Mouse (Mus musculus) left cerebral cortex, postnatal 14 days (tissue): ENCODE measurements around the gene Pald1. TPM values are rescaled to one million over a fixed set of nuclear protein-coding genes. Genes with fewer than 3 reads are reported as not detected.

Experiments used
- DNase-seq, 2 experiments: peaks; one replicate each; pipeline ENCODE4 v3.0.0; 2021 to 2022; ENCODE audit warnings: low spot score in 2 of 2, mixed read lengths in 1 of 2
- intact Hi-C: fragments of 180-260 bp; cut with DNase I; formaldehyde crosslinking; loops from one replicate; pipeline ENCODE4 v1.15.1; 2025
- total RNA-seq, 2 experiments: library from RNA; stranded (reverse); gene quantifications; 2 replicates each; pipeline ENCODE4 v1.2.3; 2021

Pald1 gene
- total RNA-seq, 2 experiments from 2014 or later, result 15.0 to 15.1 TPM

DNA sequence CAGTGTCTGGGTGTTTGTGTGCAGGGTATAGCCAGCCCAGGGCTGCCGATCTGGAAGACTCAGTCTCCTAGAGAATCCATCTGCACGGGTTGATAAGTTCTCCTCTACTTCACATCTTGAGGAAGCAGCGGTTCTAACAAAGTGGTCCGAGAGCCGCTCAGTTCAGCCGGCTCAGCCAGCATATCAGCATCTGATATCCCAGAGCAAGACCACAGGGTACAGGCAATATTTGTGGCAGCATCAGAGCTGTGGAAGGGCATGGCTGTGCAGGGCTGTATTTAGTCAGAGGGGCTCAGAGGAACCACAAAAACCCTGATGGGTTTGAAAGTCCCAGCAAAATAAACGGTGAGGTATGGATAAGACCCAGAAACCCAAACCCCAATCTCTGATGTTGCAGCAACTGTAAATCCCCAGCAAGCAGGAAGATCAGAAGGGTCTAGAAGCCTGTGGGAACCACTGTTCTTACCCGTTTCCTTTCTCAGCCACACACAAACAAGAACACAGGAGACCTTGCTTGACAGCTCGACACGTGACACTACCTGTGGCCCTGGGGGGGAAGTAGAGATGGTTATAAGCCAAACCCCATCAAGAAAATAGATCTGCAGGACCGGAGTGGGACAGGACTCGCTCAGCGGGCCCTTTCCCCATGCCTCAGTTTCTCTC lies 77.3 kb downstream of the Pald1 start:
- intact Hi-C loops, result no loop called here
- no peak for DNase-seq

DNA sequence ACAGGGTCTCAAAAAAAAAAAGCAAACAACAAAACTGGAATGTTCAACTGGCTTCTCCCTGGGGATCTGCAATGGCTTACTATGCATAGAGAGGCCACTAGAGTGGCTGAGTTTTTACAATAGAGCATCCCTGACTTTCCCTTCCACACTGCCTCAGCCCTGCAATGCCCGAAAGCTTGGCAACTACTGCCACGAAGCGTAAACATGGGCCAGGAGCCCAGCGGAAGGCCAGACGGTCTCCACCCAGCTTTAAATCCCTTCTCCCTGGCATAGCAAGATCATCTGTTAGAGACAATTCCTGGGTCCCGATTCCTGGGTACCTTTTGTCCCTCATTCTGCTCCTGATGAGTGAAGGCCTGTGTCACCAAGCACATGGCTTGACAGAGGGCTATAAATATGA lies 79.3 kb downstream of the Pald1 start:
- DNase-seq, result no peak
- intact Hi-C loops, result no loop called here

DNA sequence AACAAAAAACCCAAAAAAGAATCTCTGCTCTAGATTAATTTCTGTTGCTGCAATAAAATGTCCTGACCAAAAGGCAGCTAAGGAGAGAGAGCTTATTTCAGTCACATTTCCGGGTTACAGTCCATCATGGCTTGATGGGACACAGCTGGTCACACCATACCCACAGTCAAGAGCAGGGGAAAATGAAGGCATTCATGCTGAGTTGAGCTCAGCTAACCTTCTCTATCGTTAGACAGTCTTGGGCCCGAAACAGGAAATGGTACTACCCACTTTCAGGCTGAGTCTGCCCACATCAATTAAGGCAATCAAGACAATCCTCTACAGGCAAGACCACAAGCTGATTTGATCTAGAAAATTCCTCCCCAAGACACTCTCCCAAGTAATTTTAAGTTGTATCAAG lies 82.3 kb downstream of the Pald1 start:
- no peak for DNase-seq
- intact Hi-C loops, result no loop called here

DNA sequence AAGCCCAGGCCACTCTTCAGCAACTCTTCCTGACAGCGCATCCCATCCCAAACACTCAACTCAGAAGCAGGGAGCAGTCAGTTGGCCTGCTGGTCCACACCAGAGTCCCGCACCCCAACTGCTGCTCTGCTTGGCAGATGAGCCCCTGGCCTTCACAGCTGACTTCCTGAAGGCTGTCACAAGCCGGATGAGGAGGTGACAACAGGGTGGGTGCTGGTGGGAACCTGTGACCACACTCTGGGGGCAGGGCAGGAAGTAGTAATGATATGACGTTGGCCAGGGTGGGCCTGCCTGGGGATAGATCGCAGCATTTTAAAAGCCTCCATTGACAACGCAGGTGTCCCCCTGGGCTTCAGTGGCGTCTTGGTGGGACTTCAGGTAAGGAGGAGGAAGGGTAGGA lies 85.9 kb downstream of the Pald1 start, which contains the start of gene Prf1:
TSS of gene Prf1 (plus strand) at position 357 of the 400 bp plus-strand sequence.
- intact Hi-C loops, result no loop called here
- no peak for DNase-seq

DNA sequence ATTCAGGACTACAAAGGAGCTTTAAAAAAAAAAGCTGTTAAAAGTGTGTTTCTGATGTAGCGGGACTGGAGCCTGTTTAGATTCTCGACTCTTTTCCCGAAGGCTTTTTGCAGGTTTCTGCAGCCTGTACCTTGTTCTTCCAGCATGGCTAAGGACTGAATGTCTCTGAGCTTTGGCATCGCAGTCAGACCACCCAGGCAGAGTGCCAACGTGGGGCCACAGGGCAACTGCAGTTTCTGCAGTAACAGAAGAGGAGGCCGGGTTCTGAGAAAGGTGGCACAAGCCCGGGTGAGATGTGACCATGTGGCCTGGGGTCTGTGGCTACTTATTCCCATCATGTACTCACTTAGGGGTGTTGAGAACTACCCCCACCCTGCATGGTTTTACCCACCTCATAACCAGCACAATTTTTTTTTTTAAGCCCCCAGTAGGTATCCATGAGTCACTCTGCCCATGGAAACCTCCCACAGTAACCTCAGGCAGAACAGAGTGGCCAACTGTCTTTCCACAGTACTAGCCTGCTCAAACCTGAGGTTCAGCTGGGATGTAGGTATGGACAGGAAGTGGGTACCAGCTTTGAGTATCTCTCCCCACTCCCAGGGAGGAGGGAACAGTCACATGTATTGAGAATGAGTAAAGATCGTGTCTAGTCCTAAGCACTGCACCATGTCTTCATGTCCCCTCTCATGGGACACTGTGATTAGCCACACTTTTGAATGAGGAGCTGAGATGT lies 86.5 kb downstream of the Pald1 start:
- no peak for DNase-seq
- intact Hi-C loops, result no loop called here

DNA sequence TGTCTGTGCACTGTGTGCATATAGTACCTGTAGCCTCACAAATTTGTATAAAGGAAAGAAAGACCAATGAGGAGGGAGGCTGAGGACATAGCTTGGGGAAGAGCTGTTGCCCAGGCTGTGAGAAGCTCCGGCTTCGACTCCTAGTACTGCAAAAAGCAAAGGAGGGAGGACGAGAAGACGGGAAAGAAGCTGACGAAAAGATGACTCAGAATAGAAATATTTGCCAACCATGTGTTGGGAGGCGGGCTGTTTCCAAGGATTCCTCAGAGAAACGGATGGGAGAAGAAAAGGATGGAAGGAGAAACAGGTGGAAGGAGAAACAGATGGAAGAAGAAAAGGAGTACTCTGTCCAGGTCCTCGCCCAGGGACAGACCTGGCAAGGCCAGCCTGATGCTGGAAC lies 89.1 kb downstream of the Pald1 start:
- intact Hi-C loops, result no loop called here
- DNase-seq, result peak; percentile 53 to 54

DNA sequence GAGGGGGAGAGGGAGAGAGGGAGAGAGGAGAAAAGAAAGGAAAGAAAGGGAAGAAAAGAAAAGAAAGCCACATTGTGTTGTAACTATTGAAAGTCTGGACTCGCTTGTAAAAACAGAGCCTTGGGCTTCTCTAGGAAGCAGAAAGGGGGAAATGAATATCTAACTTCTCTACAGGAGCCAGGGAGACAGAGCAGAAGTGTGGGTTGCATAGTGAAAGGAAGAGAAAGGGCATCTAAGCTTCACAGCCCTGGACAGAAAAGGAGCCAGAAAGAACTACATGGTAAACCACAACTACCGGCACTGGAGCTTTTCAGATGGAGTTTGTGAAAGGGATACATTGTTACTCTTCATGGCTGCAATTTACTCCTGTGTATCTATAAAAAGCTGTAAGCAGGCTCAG lies 92.9 kb downstream of the Pald1 start:
- DNase-seq, result no peak
- intact Hi-C loops, result no loop called here

DNA sequence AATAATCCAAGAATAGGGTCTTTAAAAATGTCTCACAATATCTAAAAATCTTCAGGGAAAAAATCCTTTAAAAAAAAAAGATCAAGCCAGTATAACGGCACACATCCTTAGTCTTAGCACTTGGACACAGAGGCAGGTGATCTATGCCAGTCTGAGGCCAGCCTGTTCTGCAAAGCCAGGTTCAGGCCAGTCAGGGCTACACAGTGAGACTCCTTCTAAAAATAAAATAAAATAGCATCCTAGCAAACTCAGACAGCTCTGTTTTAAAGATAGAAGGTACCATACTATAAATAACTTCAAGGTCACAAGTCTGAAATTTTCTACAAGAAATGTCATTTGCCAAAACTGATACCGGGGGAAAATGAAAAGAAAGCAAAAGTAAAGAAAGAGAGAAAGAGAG lies 93.3 kb downstream of the Pald1 start:
- DNase-seq, result no peak
- intact Hi-C loops, result no loop called here

DNA sequence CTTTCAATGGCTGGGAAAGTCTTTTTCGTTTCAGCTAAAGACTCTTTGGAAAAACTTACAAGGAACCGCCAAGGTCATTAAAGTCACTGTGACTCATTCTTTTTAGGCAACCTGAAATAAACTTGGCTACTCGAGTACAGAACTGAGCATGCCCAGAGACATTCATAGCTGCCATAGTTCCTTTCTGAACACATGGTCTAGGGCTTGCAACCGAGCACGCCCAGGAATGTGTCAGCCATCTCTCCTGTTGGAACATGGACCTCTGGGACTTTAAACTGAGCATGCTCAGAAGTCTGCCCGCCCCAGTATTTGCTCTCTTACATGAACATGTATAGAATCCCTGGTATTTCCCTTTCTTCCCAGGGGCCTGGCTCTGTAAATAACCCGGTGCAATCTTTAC lies 97.1 kb downstream of the Pald1 start:
- no peak for DNase-seq
- intact Hi-C loops, result no loop called here

DNA sequence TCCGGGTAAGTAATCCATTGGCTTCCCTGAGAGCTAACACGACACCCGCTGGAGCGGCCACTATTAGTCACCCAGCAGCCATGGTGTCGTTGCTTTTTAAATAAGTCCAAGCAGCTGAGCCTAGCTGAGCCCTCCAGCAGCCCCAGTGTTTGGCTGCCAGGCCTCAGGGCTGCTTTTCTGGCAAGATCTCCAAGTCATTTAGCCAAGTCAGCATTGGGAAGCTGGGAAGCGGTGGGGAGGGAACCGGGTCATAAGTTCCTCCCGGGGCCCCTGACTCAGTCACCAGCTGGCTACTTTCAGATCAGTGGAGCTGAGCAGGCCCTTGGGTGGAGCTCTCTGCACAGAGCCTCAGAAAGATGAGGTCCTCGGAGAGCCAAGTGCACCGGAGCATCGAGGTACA lies 98.1 kb downstream of the Pald1 start:
- intact Hi-C loops, result no loop called here
- DNase-seq, result no peak

DNA sequence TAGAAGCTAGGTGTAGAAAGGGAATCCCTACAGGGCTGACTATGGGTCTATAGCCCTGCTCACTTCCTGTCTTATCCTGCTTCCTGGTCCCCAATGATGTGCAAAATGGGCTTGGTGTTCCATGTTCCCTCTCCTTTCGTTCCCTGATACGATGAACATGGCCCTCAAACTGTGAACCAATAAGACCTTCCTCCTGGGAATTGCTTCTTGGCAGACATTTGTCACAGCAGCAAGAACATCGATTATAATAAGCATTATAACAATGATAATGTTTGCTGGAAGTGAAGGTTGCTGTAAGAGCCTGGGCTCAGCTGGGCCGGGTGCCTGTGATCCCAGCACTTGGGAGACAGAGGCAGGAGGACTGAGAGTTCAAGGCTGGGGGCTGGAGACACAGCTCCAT lies 99.0 kb downstream of the Pald1 start:
- intact Hi-C loops, result no loop called here
- no peak for DNase-seq

DNA sequence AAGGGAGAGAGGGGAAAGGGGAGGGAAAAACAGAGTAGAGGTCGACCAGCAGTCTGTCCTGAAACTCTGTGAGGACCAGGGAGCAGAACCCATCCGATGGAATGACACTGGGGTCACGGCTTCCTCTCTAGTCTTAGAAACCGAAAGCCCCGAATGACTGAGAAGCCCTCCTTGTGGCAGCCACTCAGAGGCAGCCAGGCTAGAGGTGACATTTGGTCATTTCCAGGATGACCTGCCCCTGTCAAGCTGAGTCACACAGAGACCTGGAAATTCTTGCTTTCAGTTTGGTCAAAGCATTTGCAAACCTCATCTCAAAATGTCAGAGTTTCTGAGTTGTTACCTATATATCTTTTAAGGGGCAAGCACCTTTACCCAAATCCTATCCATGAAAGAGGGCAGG lies 102.2 kb downstream of the Pald1 start:
- intact Hi-C loops, result no loop called here
- DNase-seq, result no peak

DNA sequence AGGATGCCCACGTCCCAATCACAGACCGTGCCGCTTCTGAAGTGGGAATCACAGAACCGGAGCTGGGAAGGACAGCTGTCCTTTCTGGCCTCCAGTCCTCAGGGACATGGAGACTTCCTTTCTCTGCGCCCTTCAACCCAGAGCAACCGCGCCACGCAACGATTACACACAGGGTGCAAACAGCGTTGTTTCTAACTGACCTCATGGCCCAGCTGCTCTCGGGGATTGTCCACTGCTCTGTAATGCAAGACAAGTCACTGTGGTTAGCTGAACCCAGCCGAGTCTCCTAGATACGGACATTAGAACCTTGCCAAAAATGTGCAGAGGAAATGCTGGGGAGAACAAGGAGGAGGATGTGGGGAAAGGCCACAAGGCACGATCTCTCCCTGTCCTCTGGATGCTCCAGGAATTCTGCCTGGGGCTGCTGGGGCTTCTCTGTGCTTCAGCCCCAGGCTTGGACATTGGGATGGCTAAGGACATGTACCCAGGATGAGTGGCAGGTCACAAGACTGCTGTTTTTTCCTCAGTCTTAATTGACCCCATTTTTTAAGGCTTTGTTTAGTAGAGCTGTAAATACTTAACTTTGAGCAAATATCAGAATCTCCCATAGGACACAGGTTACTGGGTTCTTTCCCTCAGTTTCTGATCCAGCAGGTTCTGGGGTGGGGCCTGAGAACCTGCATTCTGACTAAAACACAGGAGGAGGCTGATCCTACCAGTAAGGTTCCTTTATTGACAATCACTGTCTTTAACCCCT lies 105.2 kb downstream of the Pald1 start:
- peak in 1 of 2 experiments; percentile 21 for DNase-seq
- intact Hi-C loops, result loop anchor here (5.0 kb wide), 1 partner anchor 59 kb away; no protein-coding TSS in a partner anchor

DNA sequence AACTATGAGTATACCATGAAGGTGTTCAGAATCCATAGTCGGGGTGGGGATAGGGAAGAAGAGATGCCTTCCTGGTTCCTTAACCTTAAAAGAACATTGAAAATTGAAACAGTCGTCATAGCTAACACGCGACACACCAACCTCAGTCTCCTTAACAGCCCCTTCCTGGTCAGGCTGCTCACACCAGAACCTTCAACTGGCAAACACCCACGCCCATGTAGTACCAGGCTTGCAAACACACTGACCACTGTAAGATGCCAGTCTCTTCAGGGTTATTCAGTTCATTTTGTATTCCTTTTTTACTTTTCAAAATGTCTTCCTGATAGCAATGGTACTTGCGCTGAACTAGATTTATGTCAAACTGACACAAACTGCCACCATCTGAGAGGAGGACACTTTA lies 106.3 kb downstream of the Pald1 start:
- no peak for DNase-seq
- intact Hi-C loops, result loop anchor here (5.0 kb wide), 1 partner anchor 60 kb away; no protein-coding TSS in a partner anchor

DNA sequence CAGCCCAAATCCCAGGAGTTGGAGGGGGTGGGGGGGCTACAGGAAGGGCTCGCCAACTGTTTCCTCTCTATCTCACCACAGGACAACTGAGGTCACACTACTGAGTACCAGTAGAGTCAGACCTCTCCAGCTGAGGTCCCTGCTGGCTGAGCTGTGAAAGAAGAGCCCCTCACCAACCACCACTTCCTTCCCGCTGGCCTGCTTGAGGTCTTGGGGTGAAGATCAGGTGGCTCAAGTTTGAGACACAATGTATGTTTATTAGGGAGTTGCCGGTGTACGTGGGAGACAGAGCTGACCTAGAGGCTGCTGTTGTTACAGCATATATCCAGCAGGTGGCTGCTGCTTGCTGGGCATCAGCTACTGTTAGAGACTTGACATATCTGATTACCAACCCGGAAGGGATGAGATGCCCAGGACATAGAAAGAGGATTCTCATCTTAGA lies 107.6 kb downstream of the Pald1 start:
- intact Hi-C loops, result loop anchor here (5.0 kb wide), 1 partner anchor 62 kb away; no protein-coding TSS in a partner anchor

DNA sequence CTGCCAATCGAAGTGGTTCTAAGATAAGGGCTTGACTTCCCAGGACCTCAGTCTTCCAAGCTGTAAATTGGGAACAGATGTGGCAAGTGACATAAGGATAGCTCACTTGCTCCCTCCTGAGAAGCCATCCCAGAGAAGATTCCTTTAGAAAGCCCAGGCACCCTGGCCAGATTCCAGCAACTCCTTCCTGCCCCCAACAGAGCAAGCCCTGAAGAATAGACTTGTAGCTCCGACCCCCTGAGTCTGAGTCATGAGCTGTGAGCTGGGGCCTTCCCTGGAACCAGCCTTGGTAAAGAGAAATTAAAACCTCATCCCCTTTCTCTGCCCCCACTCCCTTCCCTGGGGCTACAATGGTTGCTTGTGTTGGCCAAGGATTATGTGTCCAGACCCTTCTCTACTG lies 108.8 kb downstream of the Pald1 start:
- intact Hi-C loops, result no loop called here
- DNase-seq, result no peak

More for the DNA sequence above, 107.6 kb downstream of the Pald1 start:
- peak in 1 of 2 experiments; percentile 15 for DNase-seq

DNA sequence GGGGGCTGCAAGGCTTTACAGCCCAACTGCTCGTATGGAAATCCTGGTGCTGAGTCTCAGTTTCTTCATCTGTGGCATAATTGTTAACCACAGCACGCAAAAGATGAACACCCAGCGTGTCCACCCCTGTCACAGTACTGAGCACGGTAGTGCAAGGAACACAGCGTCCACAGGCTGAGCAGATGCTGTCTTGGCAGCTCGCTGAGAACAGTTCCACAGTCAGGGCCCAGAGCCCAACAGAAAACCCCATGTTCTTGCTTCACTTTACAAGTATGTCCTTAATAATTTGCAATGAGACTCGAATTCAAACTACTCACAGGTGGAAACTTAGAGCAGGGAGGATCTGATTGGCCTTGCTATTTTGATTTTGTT lies 109.5 kb downstream of the Pald1 start:
- intact Hi-C loops, result no loop called here

DNA sequence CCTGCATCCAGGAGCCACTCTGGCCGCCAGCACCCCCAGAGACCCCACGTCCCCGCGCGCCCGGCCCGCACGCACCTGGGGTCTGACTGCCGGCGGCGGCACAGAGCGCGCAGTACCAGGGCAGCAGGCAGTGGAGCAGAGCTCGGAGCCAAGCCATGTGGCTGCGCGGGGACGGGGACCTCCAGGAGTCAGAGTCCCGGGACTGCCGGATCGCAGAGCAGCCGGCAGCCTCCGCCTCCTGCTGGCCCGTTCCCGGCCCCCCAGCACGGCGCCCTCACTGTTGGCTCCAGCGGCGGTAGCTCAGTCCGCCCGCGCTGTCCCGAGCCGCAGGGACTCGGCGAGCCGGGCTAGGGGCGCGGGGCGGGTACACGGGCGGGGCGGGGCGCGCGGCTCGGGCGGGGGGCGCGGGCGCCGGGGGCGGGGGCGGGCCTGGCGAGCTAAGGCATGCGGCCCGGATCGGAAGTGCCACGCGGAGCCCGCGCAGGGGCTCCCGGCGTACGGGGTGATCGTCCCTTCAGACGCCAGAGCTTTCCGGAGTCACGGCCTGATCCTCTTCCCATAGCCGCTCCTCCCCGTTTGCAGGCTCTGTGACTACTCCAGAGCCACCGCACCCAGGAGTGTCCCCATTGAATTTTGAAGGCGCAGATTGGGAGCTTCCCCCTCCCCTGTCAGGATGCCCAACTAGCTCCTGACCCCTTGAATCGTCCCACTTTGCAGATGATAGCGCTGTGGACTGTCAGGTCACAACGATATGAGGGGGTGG lies 110.1 kb downstream of the Pald1 start, which contains the start of gene Adamts14:
TSS of gene Adamts14 (minus strand) at position 358 of the 763 bp plus-strand sequence.
- intact Hi-C loops, result no loop called here
- no peak for DNase-seq

More for the DNA sequence above, 109.5 kb downstream of the Pald1 start:
- peak; percentile 18 to 28 for DNase-seq

DNA sequence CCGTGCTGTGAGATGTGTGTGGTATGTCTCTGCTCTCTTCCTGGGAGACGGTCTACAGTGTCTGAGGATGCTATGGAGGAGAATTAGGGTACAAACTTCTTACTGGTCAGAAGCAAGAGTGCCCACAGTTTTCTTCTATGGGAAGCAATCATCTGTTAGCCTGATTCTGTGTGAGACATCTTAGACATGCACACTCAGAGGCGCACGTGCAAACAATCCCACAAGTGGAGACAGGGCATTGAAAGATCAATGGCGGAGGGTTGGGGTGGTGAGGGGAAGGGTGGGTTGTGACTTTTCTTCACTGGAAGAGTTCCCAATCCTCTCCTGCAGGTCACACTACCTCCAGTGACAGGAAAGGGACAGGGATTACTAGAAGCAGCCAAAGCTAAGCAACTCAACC lies 110.7 kb downstream of the Pald1 start:
- DNase-seq, result no peak
- intact Hi-C loops, result no loop called here
